Mouse (Mus musculus) forebrain, embryonic 13.5 days (tissue): ENCODE data around the gene Olfr1508. TPM values are rescaled to one million over a fixed set of nuclear protein-coding genes. Genes with fewer than 3 reads are reported as not detected.
"Not testable (repeated sequence)": the region's sequence is repeated elsewhere in the genome, so short reads cannot be mapped to it uniquely, and the experiment has no call there.

ENCODE experiments used
- ATAC-seq: fragments of 200-750 bp; cut with Nextera tagmentation; 2 replicates; pipeline ENCODE4 v1.8.0; 2017
- H3K27ac ChIP-seq: fragments of 300-500 bp; sonication (generic); 2 replicates; pipeline ENCODE4 v1.5.1; 2015; ENCODE audit warnings: inconsistent platforms, mild to moderate bottlenecking, moderate library complexity
- H3K27me3 ChIP-seq: fragments of 300-500 bp; sonication (generic); 2 replicates; pipeline ENCODE4 v1.6.1; 2015; ENCODE audit warnings: mild to moderate bottlenecking, inconsistent platforms
- H3K36me3 ChIP-seq: fragments of 300-500 bp; sonication (generic); 2 replicates; pipeline ENCODE4 v1.6.1; 2015; ENCODE audit warnings: mild to moderate bottlenecking, inconsistent platforms; ENCODE audit not compliant: poor library complexity, severe bottlenecking
- H3K4me1 ChIP-seq: fragments of 300-500 bp; sonication (generic); 2 replicates; pipeline ENCODE4 v1.6.1; 2015; ENCODE audit warnings: inconsistent platforms
- H3K4me2 ChIP-seq: fragments of 300-500 bp; sonication (generic); 2 replicates; pipeline ENCODE4 v1.6.1; 2015; ENCODE audit warnings: inconsistent platforms, mild to moderate bottlenecking, moderate library complexity
- H3K4me3 ChIP-seq: fragments of 300-500 bp; sonication (generic); 2 replicates; pipeline ENCODE4 v1.5.1; 2015; ENCODE audit warnings: mild to moderate bottlenecking, inconsistent platforms
- H3K9ac ChIP-seq: fragments of 300-500 bp; sonication (generic); 2 replicates; pipeline ENCODE4 v1.6.1; 2015; ENCODE audit warnings: mild to moderate bottlenecking, inconsistent platforms
- H3K9me3 ChIP-seq: fragments of 300-500 bp; sonication (generic); replicated peaks from 2 replicates; pipeline ENCODE4 v1.6.1; 2016; ENCODE audit warnings: inconsistent platforms
- WGBS: fragments of 180-500 bp; shearing (Covaris S2); methylation state at CpG from one replicate; pipeline ENCODE4 v1.1.7; 2015; 5-methylcytosine and 5-hydroxymethylcytosine counted together
- polyA plus RNA-seq: library from polyadenylated mRNA; unstranded; fragments of >200 nt; fragmentation: Nextera tagmentation; extraction: Ambion mirVana; gene quantifications from 2 replicates; pipeline ENCODE4 v1.2.1, GENCODE M21; 2015

Olfr1508 gene
- polyA plus RNA-seq = not detected in 2 replicates

- Histone ChIP-seq H3K27ac (no peak within 1 kb of the TSS), H3K4me1 (no peaks in the 10 kb centered on the region), H3K36me3 (no peaks in the 10 kb centered on the region), H3K9ac (no peak within 1 kb of the TSS), H3K27me3 (no peaks in the 10 kb centered on the region), H3K4me2 (no peak within 1 kb of the TSS), H3K9me3 (no peaks in the 10 kb centered on the region), H3K4me3 (no peak within 1 kb of the TSS)
- 75% methylated on average over 2 of the region's 2 CpGs for WGBS
- ATAC-seq = no peak
Measured at GRCm38 (mm10) chr14:52467395-52467794, at the start of gene Olfr1508. TSS of gene Olfr1508 (minus strand) at chr14:52467495.

- Histone ChIP-seq H3K27ac (no peak within 1 kb of the TSS), H3K9me3 (no peaks in the 10 kb centered on the region), H3K36me3 (no peaks in the 10 kb centered on the region), H3K4me1 (no peaks in the 10 kb centered on the region), H3K9ac (no peak within 1 kb of the TSS), H3K4me3 (no peak within 1 kb of the TSS), H3K27me3 (no peaks in the 10 kb centered on the region), H3K4me2 (no peak within 1 kb of the TSS)
- 87% methylated on average over 4 of the region's 4 CpGs for WGBS
- no peak for ATAC-seq
Measured at GRCm38 (mm10) chr14:52495516-52495915, 28.2 kb upstream of the Olfr1508 start, which contains the start of gene Olfr1507. TSS of gene Olfr1507 (minus strand) at chr14:52495749.

DNA sequence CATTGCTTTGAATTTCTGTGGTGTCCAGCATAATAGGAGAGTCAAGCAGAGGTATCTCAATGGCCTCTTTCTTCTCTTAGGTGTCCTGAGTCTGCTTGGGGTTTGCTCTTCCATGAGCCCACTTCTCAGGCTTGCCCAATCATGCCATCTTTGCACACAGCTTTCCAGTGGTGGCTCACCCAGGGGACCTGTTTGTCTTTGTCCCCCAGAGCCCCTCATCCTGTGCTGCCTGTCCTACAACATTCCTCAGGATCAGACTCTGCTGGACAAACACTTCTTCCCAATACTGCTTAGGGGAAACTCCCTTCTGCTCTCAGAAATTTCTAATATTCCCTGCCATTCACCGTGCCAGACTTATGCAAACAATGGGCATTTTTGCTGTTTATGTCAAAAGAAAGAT, 1.6 kb downstream of the Olfr1508 start:
- no peak for ATAC-seq

DNA sequence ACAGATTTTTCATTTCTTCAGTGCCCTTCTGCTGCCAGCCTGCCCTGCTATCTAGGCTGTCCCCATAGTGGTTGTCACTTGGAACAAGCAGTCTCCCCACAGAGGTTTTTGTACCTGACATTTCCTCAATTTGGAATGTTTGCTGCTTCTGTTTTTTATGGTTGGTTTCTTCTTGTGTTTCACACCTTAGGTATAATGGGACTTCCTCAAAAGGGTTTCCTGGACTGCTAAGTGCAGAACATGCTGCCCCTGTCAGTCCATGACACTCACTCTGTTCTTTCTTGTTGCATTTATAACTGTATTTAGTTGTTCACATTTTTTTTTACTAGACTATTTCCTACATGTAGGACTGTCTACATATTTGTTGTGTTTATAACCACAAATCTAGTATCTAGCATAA, 5.4 kb downstream of the Olfr1508 start:
- no peak overlapping the region for H3K27ac ChIP-seq
- H3K4me2 ChIP-seq = no peak overlapping the region
- H3K4me1 ChIP-seq = no peaks in the 10 kb centered on the region
- no peaks in the 10 kb centered on the region for H3K27me3 ChIP-seq
- ATAC-seq = no peak
- no peak overlapping the region for H3K4me3 ChIP-seq
- H3K9me3 ChIP-seq = 0 out of 2 replicates have a peak, but pooled peaks cover under 1% of the 10 kb centered on the region
- H3K9ac ChIP-seq = no peak overlapping the region
- no peaks in the 10 kb centered on the region for H3K36me3 ChIP-seq

More for the DNA sequence above, 1.6 kb downstream of the Olfr1508 start:
- Histone ChIP-seq H3K4me2 (no peak overlapping the region), H3K27ac (no peak overlapping the region), H3K9ac (no peak overlapping the region), H3K9me3 (no peaks in the 10 kb centered on the region), H3K4me3 (no peak overlapping the region), H3K27me3 (no peaks in the 10 kb centered on the region), H3K4me1 (no peaks in the 10 kb centered on the region), H3K36me3 (no peaks in the 10 kb centered on the region)
- 88% methylated on average over 1 of the region's 1 CpGs for WGBS

DNA sequence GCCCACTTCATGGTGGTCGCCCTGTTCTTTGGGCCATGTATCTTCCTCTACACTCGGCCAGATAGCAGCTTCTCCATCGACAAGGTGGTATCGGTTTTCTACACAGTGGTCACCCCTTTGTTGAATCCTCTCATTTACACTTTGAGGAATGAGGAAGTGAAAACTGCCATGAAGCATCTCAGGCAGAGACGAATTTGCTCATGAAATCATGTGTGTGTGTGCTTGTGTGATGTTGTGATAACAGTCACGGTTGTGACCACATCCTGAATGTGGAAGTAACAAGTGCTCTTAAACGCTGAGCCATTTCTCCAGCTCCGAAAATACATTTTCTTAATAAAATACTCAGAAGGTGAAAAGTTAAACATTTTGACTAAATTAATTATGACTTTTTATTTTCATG, 16.2 kb downstream of the Olfr1508 start:
- Histone ChIP-seq H3K9ac (no peak overlapping the region), H3K4me1 (no peaks in the 10 kb centered on the region), H3K36me3 (no peaks in the 10 kb centered on the region), H3K9me3 (no peaks in the 10 kb centered on the region), H3K27ac (no peak overlapping the region), H3K4me2 (no peak overlapping the region), H3K27me3 (no peaks in the 10 kb centered on the region), H3K4me3 (no peak overlapping the region)
- ATAC-seq = no peak
- WGBS = 90% methylated on average over 8 of the region's 8 CpGs

GRCm38 (mm10) chr14:52442690-52443089, 24.6 kb downstream of the Olfr1508 start, which contains the start of gene Olfr1509:
TSS of gene Olfr1509 (plus strand) at chr14:52442990.
- H3K9me3 ChIP-seq = no peaks in the 10 kb centered on the region
- no peaks in the 10 kb centered on the region for H3K27me3 ChIP-seq
- no peaks in the 10 kb centered on the region for H3K4me1 ChIP-seq
- no peak within 1 kb of the TSS for H3K27ac ChIP-seq
- H3K4me3 ChIP-seq = no peak within 1 kb of the TSS
- H3K9ac ChIP-seq = no peak within 1 kb of the TSS
- no peak within 1 kb of the TSS for H3K4me2 ChIP-seq
- ATAC-seq = no peak
- H3K36me3 ChIP-seq = no peaks in the 10 kb centered on the region

DNA sequence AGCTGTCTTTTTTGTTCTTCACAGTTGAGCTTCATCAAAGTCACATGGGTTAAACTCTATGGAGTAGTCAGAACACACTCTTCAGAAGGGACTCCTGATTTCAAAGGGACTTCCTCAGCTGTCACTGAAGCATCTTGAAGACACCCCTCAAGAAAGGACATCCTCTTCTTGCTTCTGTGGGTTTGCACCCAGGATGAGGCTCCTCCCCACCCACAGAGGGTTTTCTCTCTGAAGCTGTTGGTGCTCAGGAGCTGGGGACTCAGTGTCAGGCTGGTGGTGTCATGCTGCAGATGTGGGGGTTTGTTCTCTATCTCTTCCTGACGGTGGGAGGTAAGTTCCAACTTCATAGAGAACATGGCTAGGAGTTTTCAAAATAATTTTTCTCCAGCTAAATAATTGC, 39.6 kb downstream of the Olfr1508 start:
- no peak for ATAC-seq
- 100% methylated on average over 1 of the region's 1 CpGs for WGBS
- Histone ChIP-seq H3K27me3 (no peaks in the 10 kb centered on the region), H3K9ac (no peak overlapping the region), H3K4me3 (no peak overlapping the region), H3K36me3 (no peaks in the 10 kb centered on the region), H3K9me3 (no peaks in the 10 kb centered on the region), H3K4me1 (no peaks in the 10 kb centered on the region), H3K27ac (no peak overlapping the region), H3K4me2 (no peak overlapping the region)

- Histone ChIP-seq H3K9me3 (no peaks in the 10 kb centered on the region), H3K4me1 (no peaks in the 10 kb centered on the region), H3K4me2 (no peak within 1 kb of the TSS), H3K4me3 (no peak within 1 kb of the TSS), H3K9ac (no peak within 1 kb of the TSS), H3K27ac (no peak within 1 kb of the TSS), H3K27me3 (no peaks in the 10 kb centered on the region), H3K36me3 (no peaks in the 10 kb centered on the region)
- 85% methylated on average over 3 of the region's 3 CpGs for WGBS
- no peak for ATAC-seq
Measured at GRCm38 (mm10) chr14:52414273-52414672, 53.0 kb downstream of the Olfr1508 start, which contains the start of gene Olfr1510. TSS of gene Olfr1510 (minus strand) at chr14:52414373.

GRCm38 (mm10) chr14:52410142-52410919, 57.0 kb downstream of the Olfr1508 start:
- H3K4me1 ChIP-seq, H3K4me3 ChIP-seq, ATAC-seq, H3K36me3 ChIP-seq, H3K27me3 ChIP-seq, H3K9me3 ChIP-seq, H3K4me2 ChIP-seq, H3K9ac ChIP-seq, H3K27ac ChIP-seq: not testable (repeated sequence)
- WGBS = 82% methylated on average over 8 of the region's 10 CpGs

Other genes with a start within 250 kb of the Olfr1508 start
- gene Chd8, start 209.7 kb downstream of the Olfr1508 start, polyA plus RNA-seq = 44.5 and 48.6 TPM in 2 replicates
- 53.2 and 58.2 TPM in 2 replicates for gene Tox4, start 188.3 kb downstream of the Olfr1508 start, polyA plus RNA-seq
- 33.7 and 37.6 TPM in 2 replicates for gene Rab2b, start 187.9 kb downstream of the Olfr1508 start, polyA plus RNA-seq
- 55.3 and 55.6 TPM in 2 replicates for gene Mettl3, start 162.4 kb downstream of the Olfr1508 start, polyA plus RNA-seq
- 38.2 and 47.4 TPM in 2 replicates for gene Sall2, start 138.7 kb downstream of the Olfr1508 start, polyA plus RNA-seq
- not detected in 2 replicates for gene Olfr1513, start 111.1 kb downstream of the Olfr1508 start, polyA plus RNA-seq
- not detected in 2 replicates for gene Olfr1512, start 88.3 kb downstream of the Olfr1508 start, polyA plus RNA-seq
- gene Olfr1511, start 70.1 kb downstream of the Olfr1508 start, polyA plus RNA-seq = not detected in 2 replicates
- gene Olfr1510, start 53.1 kb downstream of the Olfr1508 start, polyA plus RNA-seq = not detected in 2 replicates
- gene Olfr1509, start 24.5 kb downstream of the Olfr1508 start, polyA plus RNA-seq = not detected in 2 replicates
- not detected in 2 replicates for gene Olfr1507, start 28.3 kb upstream of the Olfr1508 start, polyA plus RNA-seq